Mouse (Mus musculus) adrenal gland, postnatal 10 days (tissue): ENCODE data around the gene Mark3. TPM values are rescaled to one million over a fixed set of nuclear protein-coding genes. Genes with fewer than 3 reads are reported as not detected.

Experiments
- DNase-seq: peaks from one replicate; pipeline ENCODE4 v3.0.0; 2021; ENCODE audit warnings: mixed read lengths
- total RNA-seq, 2 experiments: library from RNA; stranded (reverse); gene quantifications; 2 replicates each; pipeline ENCODE4 v1.2.3; 2021

Gene Mark3
- total RNA-seq, 2 experiments from 2014 or later = 84.9 to 94.1 TPM

DNA sequence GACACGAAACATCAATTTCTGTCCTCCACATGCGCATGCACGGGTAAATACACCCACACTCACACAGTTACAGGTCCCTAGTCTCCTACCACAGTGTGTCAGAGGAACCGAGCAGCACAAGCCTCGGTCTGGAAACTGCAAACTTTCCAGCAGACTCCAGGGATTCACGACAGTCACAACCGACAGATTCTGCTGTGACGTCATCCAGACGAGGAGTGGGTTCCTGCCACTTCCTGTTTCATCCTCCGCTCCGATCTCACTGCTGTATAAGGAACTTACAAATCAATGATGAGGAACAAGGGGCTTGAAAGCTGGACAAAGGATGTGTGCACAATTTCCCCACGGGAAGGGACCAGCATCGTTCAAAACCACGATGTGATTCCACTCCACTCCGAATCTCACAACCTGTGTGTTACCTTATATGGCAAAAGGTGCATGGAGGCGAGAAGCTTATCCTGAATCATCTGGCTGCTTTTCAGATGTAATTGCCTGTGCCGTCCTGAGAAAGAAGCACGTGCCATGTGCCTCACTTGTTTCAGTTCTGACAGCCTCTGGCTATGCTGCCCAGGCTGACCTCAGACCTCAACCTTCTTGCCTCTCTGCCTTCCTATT is 14.6 kb upstream of the Mark3 start:
- DNase-seq = no peak

DNA sequence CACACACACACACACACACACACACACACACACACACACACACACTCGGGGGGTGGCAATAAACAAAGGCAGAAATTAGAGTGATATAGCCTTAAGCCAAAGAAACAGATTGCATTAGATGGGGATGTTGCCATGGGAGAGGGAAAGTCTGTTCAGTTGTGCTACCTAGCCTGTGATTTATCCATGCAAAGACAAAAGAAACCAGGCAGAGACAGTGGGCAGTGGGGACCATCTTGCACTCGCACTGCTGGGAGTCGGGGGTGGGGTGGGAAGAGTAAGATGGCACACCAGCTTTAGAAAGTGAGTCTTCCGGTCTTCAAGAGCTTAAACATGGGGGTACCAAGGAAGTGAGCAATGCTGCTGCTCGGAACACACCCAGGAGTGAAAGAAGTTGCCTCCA is 14.0 kb upstream of the Mark3 start:
- no peak for DNase-seq

DNA sequence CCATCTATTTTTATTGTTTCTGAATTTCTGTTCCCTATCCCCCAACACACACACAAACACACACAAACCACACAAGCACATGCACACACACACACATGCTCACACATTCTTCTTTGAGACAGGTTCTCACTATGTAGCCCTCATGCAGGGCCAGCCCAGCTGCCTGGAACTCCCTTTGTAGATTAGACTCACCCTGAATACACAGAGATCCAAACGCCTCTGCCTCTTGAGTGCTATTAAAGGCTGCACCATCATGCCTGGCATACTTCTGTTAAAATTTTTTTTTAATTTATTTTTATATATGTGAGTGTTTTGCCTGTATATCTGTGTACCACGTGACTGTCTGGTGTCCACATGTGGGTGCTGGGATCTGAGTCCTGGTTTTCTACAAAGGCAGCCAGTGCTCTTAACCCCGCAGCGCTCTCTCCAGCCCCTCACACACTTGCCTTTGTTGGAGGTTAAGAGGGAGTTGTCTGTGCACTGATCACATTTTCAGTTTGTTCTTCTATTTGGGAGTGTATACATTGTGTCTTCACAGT is 12.0 kb upstream of the Mark3 start:
- DNase-seq = no peak

DNA sequence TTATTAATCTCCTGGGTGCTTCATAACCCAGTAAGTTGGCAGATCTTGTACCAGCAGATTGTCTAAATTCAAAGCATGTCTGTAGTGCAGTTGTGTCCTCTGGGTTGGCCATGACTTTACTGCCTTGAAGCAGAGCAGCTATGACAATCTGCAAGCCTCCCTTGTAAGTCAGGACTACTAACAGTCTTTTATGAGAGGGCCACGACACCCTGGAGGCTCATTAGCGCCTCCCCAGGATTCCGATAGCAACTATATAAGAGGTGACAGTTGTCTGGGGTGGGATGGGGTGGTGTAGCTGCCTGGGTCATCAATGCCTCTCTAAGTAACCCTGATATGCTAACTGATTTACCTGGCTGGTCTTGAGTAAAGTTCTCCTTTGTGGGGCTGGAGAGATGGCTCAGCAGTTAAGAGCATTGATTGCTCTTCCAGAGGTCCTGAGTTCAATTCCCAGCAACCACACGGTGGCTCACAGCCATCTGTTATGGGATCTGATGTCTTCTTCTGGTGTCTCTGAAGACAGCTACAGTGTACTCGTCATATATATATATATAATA is 11.2 kb upstream of the Mark3 start:
- DNase-seq = no peak

DNA sequence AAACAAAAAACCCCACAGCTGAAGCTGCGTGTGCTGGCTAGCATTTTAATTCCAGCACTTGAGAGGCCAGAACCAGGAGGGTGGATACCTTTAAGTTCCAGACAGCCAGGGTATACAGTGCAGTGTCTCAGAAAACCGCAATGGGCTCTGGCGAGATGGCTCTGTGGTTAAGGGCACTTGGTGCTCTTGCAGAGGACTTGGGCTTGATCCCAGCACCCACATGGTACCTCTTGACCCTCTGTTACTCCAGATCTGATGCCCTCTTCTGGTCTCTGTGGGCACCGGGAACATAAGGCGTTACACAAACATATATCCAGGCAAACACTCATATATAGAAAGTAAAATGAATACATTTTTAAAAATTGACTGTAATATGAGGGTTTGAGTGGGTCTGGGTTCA is 9.0 kb upstream of the Mark3 start:
- DNase-seq = no peak

DNA sequence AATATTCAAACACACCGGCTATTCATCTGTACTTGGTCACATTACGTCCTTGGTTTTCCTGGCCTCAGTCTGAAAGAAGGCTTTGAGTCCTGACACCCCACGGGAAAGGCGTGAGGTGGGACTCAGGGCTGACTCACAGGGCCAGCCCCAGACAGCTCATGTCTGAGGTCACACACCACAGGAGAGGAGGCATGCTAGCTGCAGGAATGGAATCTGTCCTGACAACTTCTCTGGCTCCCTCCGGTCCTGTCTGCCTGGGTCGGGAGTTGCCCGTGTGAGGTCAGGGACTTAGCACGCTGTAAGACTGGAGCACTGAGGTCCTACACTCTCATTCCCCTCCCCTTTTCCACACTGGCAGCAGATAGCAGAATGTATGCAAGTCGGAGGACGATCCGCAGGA is 5.5 kb upstream of the Mark3 start:
- peak; percentile 53 for DNase-seq

DNA sequence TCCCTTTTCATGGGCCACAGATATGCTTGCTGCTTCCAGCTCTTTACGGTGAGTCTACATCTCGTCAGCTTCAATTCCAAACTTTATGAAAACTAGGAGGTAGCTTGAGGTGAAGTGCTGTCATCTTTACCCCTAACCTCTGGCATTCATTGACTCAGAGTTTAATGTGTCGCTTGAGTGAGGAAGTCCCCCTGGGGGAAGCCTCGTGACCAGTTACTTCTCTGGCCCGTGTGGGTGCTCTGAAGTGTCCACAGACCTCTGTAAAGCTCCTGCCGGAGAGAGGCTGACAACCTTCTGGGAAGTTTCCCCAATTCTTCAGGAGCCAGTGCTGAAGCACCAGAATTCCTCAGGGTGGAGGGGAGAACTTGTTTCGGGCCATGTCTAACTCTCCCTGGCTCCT is 1.9 kb upstream of the Mark3 start:
- no peak for DNase-seq

DNA sequence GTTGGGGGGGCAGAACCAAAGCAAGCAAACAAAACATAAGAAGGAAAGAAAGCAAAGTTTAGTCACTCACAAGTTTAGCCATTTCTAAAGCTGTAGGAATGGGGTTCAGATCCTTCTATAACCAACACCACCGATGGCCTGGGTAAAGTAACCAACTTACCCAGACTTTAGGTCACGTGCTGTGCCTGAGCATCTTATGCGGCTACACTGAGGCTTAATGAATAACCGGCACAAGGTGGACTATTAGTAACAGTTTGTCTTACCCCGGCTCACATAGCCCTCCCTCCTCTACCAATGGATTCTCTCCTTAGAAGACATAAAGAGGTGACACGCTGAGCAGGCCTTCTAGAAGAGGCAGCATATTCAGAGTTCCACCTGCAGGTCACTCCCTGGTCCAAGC is 1.0 kb upstream of the Mark3 start:
- DNase-seq = no peak

DNA sequence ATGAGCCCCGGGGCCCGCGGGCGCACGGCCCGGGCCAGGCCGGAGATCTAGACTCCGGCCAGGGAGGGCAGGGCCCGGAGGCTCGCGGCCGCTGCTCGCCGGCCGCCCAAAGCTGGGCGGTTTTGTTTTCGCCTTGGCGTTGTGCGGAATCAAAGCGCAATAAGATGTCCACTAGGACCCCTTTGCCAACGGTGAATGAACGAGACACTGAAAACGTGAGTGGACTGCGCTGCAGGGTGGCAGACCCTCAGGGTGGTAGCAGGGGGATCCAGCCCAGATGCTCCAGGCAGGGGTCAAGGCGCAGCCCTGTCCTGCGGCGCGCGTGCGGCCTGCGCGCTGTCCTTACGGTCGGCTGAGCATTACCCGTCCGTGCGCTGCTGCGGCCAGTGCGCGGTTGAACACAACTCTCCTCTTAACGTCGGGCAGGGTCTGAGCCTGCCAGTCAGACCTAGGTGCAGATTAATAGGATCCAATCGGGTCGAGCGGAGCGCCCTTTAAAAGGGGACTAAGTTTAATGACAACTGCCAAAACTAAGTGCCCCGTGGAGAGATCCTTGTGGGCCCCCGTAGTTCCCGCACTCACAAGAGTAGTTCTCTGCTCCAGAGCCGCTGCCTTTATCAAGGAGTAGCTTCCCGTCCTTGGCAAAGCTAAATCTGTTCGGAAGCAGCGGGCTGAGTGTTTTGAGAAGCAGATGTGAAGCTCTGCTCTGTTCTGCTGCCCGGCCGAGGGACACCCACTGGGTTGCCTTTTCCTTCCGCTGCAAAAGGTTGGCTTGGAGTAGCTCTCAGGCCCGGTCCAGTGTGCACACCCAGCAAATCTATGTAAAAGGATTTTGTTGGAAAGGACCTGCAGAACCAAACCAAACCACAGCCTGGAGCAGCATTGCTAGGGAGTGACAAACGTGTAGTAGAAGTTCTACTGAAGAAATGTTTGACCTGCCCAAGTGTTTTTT is 840 bp downstream of the Mark3 start:
- DNase-seq = peak; percentile 62

DNA sequence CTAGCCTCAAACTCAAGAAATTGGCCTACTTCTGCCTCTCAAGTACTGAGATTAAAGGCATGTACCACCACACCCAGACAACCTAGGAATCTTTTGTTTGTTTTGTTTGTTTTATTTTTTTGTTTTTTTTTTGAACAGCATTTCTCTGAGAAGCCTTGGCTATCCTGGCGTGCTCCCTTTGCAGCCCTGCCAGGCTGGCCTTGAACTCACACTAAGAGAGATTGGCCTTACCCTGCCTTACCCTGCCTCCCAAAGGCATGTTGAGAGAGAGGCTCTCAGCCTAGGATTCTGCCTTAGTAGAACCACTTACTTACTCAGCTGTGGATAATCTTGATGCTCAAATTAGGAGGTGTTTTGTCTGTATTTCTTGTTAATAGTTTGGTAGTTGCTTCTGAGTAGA is 8.7 kb downstream of the Mark3 start:
- peak; percentile 43 for DNase-seq

DNA sequence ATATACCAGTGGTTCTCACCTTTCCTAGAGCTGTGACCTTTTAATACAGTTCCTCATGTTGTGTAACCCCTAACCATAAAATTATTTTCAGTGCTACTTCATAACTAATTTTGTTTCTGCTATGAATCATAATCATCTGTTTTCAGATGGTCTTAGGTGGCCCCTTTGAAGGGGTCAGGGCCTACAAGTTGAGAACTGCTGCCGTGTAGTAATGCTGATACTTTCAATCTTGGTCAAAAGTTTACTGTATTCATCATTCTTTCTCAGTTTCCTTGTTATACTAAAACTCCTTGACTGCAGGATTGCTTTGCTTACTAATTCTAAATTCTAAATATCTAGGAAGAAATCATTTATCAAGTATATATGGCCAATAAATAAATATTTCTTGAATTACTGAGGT is 10.1 kb downstream of the Mark3 start:
- no peak for DNase-seq

DNA sequence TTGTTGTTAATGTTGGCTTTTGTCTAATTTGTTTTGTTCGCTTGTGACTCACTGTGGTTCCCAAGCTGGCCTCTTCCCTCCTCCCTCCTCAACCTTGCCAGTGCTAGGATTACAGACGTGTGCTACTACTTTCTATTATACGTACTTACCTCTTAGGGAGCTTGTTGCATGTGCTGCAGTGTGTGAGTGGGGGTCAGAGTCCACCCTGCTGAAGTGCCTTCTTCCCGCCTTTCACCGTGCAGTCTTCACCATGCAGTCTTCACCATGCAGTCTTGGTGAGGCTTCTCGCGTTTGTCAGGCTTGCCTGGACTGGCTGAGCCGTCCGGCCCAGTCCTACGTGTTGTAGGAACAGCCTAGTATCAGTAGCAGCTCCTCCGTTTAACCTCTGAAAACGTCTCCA is 12.9 kb downstream of the Mark3 start:
- no peak for DNase-seq

DNA sequence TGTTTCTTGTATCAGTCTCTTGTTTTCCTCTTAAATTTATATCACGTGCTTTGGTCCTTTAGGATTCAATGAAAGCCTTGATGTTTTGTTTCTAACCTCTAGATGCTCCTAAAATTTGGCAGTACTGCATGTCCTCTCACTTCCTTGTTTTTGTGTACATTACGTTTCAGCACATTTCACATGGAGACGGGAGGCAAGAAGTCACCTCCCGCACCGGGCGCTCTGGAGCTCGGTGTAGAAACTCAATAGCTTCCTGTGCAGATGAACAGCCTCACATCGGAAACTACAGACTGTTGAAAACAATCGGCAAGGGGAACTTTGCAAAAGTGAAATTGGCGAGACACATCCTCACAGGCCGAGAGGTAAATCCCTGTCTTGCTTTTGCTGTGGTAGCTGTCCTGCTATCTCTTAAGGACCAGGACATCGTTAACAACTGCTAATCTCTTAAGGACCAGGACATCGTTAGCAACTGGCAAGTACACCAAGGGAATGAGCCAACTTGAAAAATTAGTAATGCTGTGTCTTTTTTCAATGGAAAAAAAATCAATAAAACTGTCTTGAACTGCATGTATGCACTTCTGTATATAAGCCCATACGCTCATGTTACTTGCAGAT is 18.2 kb downstream of the Mark3 start:
- no peak for DNase-seq

DNA sequence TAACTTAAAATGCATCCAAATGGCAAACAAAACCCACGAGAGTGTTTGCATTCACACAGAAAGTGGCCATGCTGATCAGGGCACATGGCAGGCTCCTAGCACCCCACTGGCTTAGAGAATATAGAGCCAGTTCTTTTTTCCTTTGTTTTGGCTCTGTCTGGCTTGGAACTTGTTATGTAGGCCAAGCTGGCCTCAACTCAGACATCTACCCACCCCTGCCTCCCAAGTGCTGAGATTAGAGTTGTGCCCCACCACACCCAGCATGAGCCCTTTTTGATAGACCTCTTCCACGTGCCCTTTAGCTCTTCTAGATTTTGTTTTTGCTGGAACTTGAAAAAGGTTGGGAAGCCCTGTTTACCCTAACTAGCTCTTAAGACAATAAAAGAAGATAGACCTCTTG is 19.5 kb downstream of the Mark3 start:
- no peak for DNase-seq

DNA sequence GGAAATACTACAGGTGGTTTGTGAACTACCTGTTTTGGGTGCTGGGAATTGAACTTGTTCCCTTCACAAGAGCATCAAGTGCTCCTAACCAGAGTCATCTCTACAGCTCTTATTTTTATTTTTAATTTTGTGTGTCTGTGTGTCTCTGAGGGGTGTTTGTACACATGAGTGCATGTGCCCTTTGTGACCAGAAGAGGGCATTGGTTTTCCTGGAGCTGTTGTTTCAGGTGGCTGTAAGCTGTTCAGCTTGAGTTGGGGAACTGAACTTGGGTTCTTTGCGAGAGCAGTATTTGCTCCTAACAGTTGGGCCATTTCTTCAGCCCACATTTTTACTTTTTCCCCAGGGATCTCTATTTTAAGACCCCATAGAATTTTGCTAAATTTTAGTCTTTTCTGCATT is 23.0 kb downstream of the Mark3 start:
- DNase-seq = no peak

DNA sequence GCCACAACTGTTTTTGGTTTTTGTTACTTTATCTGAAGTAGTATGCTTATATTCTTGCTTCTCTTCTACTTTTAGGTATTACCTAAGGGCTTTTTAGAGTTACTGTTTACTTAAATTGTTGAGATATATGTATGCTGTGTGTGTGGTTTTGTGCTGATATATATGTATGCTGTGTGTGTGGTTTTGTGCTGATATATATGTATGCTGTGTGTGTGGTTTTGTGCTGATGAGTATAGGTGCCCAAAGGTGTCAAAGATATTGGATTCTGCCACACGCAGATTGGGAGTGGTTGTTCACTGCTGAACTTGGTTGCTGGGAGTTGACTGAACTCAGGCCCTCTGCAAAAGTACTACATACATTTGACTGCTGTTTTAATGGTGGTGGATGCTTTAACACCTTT is 24.6 kb downstream of the Mark3 start:
- DNase-seq = no peak

DNA sequence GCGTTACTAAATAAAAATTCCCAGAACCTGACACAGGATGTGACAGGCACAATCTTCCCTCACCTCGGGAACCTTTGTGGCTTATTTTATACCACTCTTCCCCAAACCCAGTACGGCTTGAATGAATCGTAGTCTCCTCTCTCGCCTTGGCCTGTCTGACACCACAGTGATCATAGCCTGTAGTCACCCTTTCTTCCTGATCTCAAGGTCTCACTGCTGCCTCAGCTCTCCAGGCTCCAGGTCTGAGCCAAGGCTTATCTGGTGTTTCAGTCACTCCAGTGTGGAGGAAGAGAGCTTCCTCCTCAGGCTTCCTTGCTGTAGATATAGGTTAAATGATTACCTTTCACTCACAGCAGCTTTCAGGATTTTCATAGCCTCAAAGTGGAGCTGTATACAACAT is 25.3 kb downstream of the Mark3 start:
- peak; percentile 43 for DNase-seq

DNA sequence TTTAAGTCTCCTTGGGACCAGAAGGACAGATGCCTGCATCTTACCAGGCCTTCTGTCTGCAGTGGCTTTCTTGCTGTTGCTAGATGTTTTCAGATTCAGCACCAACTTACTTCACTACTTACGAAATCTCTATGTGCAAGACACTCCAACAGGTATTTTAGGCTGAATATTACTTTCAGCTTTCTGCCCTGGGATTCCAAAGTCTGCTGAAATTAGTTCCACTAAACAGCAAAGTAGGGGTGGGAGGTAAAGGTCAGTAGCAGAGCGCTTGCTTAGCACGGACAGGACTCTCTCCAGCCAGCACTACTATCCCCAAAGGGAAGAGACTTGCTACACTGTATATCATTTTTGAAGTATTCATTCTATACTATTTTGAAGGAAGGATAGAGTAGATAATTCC is 29.5 kb downstream of the Mark3 start:
- DNase-seq = no peak

DNA sequence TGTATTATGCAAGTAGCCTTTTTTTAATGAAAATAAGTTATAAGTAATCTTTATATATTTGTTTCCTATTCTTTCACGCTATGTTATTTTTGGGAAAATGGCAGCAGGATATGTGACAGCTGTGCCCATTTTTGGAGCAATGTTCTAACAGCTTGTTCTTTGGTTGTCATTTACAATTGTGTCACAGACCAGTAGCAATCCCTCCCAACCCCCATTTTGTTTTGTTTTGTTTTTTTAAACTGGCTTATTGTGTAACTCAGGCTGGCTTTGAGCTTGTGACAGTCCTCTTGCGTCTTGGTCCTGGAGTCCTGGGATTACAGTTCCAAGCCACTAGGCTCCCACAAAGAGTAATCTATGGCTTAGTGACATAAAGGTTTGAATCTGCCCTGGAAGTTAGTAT is 31.3 kb downstream of the Mark3 start:
- DNase-seq = no peak

DNA sequence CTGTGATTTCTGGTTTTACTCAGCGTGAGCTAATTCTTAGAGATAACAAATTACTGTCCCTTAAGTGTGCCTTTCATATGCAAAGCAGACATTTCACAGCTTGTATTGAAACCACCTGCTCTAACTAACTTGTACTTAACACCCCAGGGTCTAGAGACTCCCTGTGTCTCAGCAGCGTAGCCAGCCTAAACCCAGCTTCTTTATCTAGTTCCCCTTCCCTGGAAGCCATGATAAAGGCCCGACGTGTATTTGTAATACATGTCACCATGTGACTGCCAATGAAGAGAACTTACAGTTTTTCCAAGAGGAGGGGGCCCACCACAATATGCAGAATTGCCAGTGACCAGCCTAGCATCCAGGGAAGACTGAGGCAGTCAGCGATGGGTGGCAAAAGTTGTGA is 33.7 kb downstream of the Mark3 start:
- no peak for DNase-seq

DNA sequence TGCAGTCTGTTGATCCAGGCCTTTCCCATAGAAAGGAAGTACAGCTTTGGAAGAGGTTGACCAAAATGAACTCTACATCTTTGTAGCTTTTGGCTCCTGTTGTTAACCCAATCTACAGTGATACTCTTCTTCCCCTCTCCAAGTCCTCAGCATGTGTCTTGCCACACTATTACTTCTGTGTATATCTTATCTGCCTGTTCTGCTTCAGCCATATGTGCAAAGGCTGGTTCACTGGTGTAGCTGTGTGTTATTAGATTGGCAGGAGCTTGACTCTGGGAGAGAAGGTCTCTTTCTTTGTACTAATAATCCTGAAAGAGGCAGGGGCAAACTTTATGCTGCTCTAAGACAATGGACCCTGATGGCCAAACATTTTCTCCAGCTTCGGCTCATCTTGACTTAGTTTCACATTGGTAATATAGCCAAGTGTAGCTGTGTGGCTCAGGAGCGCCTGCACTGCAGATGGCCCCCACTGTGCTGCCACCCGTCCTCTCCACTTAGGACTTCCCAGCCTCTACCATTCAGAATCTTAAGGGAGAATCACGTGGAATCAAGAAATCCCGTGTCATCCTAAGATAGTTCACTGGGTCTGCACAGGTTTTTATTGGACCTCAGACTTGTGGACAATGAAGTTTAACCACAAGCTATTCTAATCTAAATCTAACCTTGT is 40.3 kb downstream of the Mark3 start:
- DNase-seq = no peak

DNA sequence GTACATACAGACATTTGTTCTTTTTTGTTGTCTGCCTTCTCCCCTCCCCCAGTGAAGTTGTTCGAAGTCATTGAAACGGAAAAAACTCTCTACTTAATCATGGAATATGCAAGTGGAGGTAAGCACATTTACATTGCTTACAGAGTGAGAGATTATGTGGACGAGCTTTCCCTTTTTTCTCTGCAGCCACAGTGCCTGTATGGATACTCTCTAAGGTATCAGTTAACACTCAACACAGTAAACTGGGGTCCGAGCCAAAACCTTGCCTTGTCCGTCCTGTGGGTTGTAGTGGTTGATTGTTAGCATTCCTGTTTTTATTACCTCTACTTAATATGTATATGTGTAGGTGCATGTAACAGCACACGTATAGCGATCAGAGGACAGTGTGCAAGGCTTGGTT is 43.9 kb downstream of the Mark3 start:
- DNase-seq = no peak
